Mouse (Mus musculus) neural tube, embryonic 11.5 days (tissue): ENCODE measurements at regions not wholly inside any gene's neighbourhood (a gene's known extent, or its start where the extent isn't known, plus 50 kb on each side); places are given as distances from the start of the nearest gene placed in this dataset.

Experiments
- ATAC-seq: fragments of 200-750 bp; cut with Nextera tagmentation; 2 replicates; pipeline ENCODE4 v1.8.0; 2017; ENCODE audit warnings: moderate number of reproducible peaks, mild to moderate bottlenecking, moderate TSS enrichment, moderate library complexity; ENCODE audit not compliant: insufficient read depth, low FRiP score, low TSS enrichment
- DNase-seq: peaks from one replicate; pipeline ENCODE4 v3.0.0-alpha.2; 2015; ENCODE audit warnings: low spot score
- H3K27ac ChIP-seq: fragments of 300-500 bp; sonication (generic); 2 replicates; pipeline ENCODE4 v1.5.1; 2014; ENCODE audit warnings: low read depth, mild to moderate bottlenecking, low read length
- H3K27me3 ChIP-seq: fragments of 300-500 bp; sonication (generic); 2 replicates; pipeline ENCODE4 v1.6.1; 2014; ENCODE audit warnings: mild to moderate bottlenecking, low read length, mixed read lengths; ENCODE audit not compliant: control insufficient read depth, insufficient read depth
- H3K36me3 ChIP-seq: fragments of 300-500 bp; sonication (generic); 2 replicates; pipeline ENCODE4 v1.6.1; 2014; ENCODE audit warnings: mild to moderate bottlenecking, low read length, moderate library complexity, mixed read lengths; ENCODE audit not compliant: control insufficient read depth, insufficient read depth
- H3K4me1 ChIP-seq: fragments of 300-500 bp; sonication (generic); 2 replicates; pipeline ENCODE4 v1.6.1; 2014; ENCODE audit warnings: low read length, mixed read lengths; ENCODE audit not compliant: control insufficient read depth, insufficient read depth
- H3K4me2 ChIP-seq: fragments of 300-500 bp; sonication (generic); 2 replicates; pipeline ENCODE4 v1.6.1; 2014; ENCODE audit warnings: low read depth, mild to moderate bottlenecking, moderate library complexity
- H3K4me3 ChIP-seq: fragments of 300-500 bp; sonication (generic); 2 replicates; pipeline ENCODE4 v1.5.1; 2014; ENCODE audit warnings: low read depth, low read length
- H3K9ac ChIP-seq: fragments of 300-500 bp; sonication (generic); 2 replicates; pipeline ENCODE4 v1.6.1; 2014; ENCODE audit warnings: mild to moderate bottlenecking, low read length
- H3K9me3 ChIP-seq: fragments of 300-500 bp; sonication (generic); 2 replicates; pipeline ENCODE4 v1.6.1; 2016; ENCODE audit warnings: low read length; ENCODE audit not compliant: control insufficient read depth
- WGBS: fragments of 180-500 bp; shearing (Covaris S2); extraction: QIAGEN DNeasy Blood & Tissue Kit; methylation state at CpG from one replicate; pipeline ENCODE4 v1.1.7; 2014; 5-methylcytosine and 5-hydroxymethylcytosine counted together

- Histone ChIP-seq H3K4me3 (no peak overlapping the region), H3K36me3 (no peaks in the 10 kb centered on the region), H3K9ac (no peak overlapping the region), H3K27ac (no peak overlapping the region), H3K4me2 (no peak overlapping the region), H3K27me3 (no peaks in the 10 kb centered on the region), H3K9me3 (no peaks in the 10 kb centered on the region), H3K4me1 (no peaks in the 10 kb centered on the region)
- DNase-seq, result no peak
- ATAC-seq, result no peak
- 85% methylated on average over 3 of the region's 3 CpGs for WGBS
These were observed 216.0 kb upstream of the Mon1b start for GRCm38 (mm10) chr8:113419352-113419751.

- H3K27me3 ChIP-seq, result no peaks in the 10 kb centered on the region
- H3K27ac ChIP-seq, result no peak overlapping the region
- H3K4me3 ChIP-seq, result no peak overlapping the region
- no peak for ATAC-seq
- H3K9ac ChIP-seq, result no peak overlapping the region
- H3K9me3 ChIP-seq, result no peaks in the 10 kb centered on the region
- no peaks in the 10 kb centered on the region for H3K4me1 ChIP-seq
- DNase-seq, result no peak
- 88% methylated on average over 2 of the region's 2 CpGs for WGBS
- no peaks in the 10 kb centered on the region for H3K36me3 ChIP-seq
- H3K4me2 ChIP-seq, result no peak overlapping the region
These were observed 212.7 kb upstream of the Mon1b start for GRCm38 (mm10) chr8:113422651-113423050.

- Histone ChIP-seq H3K4me1 (no peaks in the 10 kb centered on the region), H3K9ac (no peak overlapping the region), H3K36me3 (no peaks in the 10 kb centered on the region), H3K27me3 (no peaks in the 10 kb centered on the region), H3K4me3 (no peak overlapping the region), H3K27ac (no peak overlapping the region), H3K9me3 (no peaks in the 10 kb centered on the region), H3K4me2 (no peak overlapping the region)
- WGBS, result 60% methylated on average over 7 of the region's 7 CpGs
- DNase-seq (no peak), ATAC-seq (no peak)
These were observed 196.3 kb upstream of the Mon1b start for GRCm38 (mm10) chr8:113439088-113439487.

- H3K4me3 ChIP-seq, result no peak overlapping the region
- no peaks in the 10 kb centered on the region for H3K27me3 ChIP-seq
- no peak for DNase-seq
- H3K36me3 ChIP-seq, result no peaks in the 10 kb centered on the region
- no peak overlapping the region for H3K9ac ChIP-seq
- WGBS, result 88% methylated on average over 2 of the region's 2 CpGs
- no peak overlapping the region for H3K27ac ChIP-seq
- no peaks in the 10 kb centered on the region for H3K4me1 ChIP-seq
- no peak for ATAC-seq
- H3K9me3 ChIP-seq, result no peaks in the 10 kb centered on the region
- no peak overlapping the region for H3K4me2 ChIP-seq
These were observed 181.4 kb upstream of the Mon1b start for GRCm38 (mm10) chr8:113454022-113454421.

GRCm38 (mm10) chr8:113464625-113465024, 170.8 kb upstream of the Mon1b start:
- DNase-seq (no peak), ATAC-seq (no peak)
- Histone ChIP-seq H3K9me3 (no peaks in the 10 kb centered on the region), H3K36me3 (no peaks in the 10 kb centered on the region), H3K4me2 (no peak overlapping the region), H3K4me1 (no peaks in the 10 kb centered on the region), H3K27me3 (no peaks in the 10 kb centered on the region), H3K4me3 (no peak overlapping the region), H3K27ac (no peak overlapping the region), H3K9ac (no peak overlapping the region)
- 75% methylated on average over 9 of the region's 9 CpGs for WGBS

GRCm38 (mm10) chr8:113465156-113465555, 170.2 kb upstream of the Mon1b start:
- H3K4me1 ChIP-seq, result no peaks in the 10 kb centered on the region
- no peak for ATAC-seq

GRCm38 (mm10) chr8:113466683-113467082, 168.7 kb upstream of the Mon1b start:
- Histone ChIP-seq H3K27me3 (no peaks in the 10 kb centered on the region), H3K36me3 (no peaks in the 10 kb centered on the region), H3K27ac (no peak overlapping the region), H3K9ac (no peak overlapping the region), H3K4me1 (no peaks in the 10 kb centered on the region), H3K4me2 (no peak overlapping the region), H3K4me3 (no peak overlapping the region), H3K9me3 (no peaks in the 10 kb centered on the region)
- WGBS, result 94% methylated on average over 9 of the region's 9 CpGs
- no peak for DNase-seq
- ATAC-seq, result no peak

More at GRCm38 (mm10) chr8:113465156-113465555, 170.2 kb upstream of the Mon1b start:
- Histone ChIP-seq H3K36me3 (no peaks in the 10 kb centered on the region), H3K27me3 (no peaks in the 10 kb centered on the region), H3K4me3 (no peak overlapping the region), H3K9ac (no peak overlapping the region), H3K4me2 (no peak overlapping the region), H3K27ac (no peak overlapping the region), H3K9me3 (no peaks in the 10 kb centered on the region)
- WGBS, result 61% methylated on average over 11 of the region's 11 CpGs
- DNase-seq, result no peak

GRCm38 (mm10) chr8:113489436-113490107, 145.8 kb upstream of the Mon1b start:
- no peak overlapping the region for H3K27ac ChIP-seq
- H3K27me3 ChIP-seq, result no peaks in the 10 kb centered on the region
- H3K9me3 ChIP-seq, result no peaks in the 10 kb centered on the region
- H3K9ac ChIP-seq, result no peak overlapping the region
- no peak overlapping the region for H3K4me3 ChIP-seq
- H3K4me1 ChIP-seq, result no peaks in the 10 kb centered on the region
- WGBS, result 77% methylated on average over 2 of the region's 2 CpGs
- H3K36me3 ChIP-seq, result no peaks in the 10 kb centered on the region
- ATAC-seq (no peak), DNase-seq (no peak)
- H3K4me2 ChIP-seq, result no peak overlapping the region

GRCm38 (mm10) chr8:113490891-113491290, 144.5 kb upstream of the Mon1b start:
- no peak overlapping the region for H3K4me3 ChIP-seq
- H3K4me2 ChIP-seq, result no peak overlapping the region
- H3K9ac ChIP-seq, result no peak overlapping the region
- no peaks in the 10 kb centered on the region for H3K4me1 ChIP-seq
- no peaks in the 10 kb centered on the region for H3K36me3 ChIP-seq
- no peak overlapping the region for H3K27ac ChIP-seq
- DNase-seq (no peak), ATAC-seq (no peak)
- H3K27me3 ChIP-seq, result no peaks in the 10 kb centered on the region
- 85% methylated on average over 3 of the region's 3 CpGs for WGBS
- no peaks in the 10 kb centered on the region for H3K9me3 ChIP-seq
